Mouse (Mus musculus): ENCODE results near the gene Pdcd4. TPM values are rescaled to one million over a fixed set of nuclear protein-coding genes. Genes with fewer than 3 reads are reported as not detected.

Pdcd4 gene
- total RNA-seq (2023): 417 TPM

GRCm38 (mm10) chr19:53892061-53892460, at the start of gene Pdcd4:
Gene Pdcd4 (plus strand): TSS chr19:53892231.

DNA sequence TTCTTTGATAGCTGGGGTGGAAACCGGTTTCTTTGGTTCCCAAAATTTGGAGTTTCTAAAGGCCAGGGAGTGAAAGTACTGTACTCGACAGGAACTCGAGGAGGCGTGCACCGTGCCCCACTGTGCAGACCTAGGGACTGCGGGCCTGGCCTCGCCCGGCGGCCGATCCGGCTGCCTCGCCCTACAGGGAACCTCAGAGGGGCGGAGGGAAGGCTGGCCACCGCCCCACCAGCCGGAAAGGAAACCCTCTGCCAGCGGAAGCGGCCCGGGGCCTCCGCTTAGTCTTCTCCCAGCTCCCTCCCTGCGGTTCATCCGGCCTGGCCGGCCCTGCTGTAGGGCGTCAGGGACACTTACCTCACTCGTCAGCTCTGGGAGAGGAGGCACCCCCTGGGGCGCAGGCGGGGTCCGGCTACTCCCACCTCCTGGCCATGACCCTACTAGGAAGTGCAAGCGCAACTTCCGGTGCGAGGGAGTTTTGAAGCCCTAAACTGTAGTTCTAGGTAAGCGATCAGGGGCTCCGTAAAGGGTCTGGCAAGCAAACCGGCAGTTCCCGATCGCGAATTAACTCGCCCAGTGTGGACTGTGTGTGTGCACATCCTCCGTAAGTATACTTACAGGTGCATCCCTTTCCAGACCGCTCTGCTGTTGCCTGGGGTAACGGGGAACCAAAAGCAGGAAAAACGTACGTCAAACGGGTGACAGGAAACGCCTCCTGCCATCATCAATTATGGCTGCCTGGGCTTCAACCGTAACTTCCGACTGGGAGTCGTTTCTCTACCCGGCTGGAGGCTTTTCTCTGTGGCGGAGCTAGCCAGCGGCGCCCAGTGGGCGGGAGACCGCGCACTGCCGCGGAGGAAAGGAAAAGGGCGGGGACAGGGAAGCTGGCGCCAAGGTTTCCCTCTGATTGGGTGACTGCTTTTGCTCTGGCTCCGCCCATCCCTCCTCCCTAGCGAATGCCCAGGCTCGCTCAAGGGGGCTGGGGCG, 52.1 kb downstream of the Pdcd4 start, which contains the start of the genes Shoc2 and Bbip1:
TSS of gene Shoc2 (plus strand) at position 505 of the 984 bp plus-strand sequence.
TSS of gene Bbip1 (minus strand) at position 826 of the 984 bp plus-strand sequence.

Other genes with a start within 250 kb of the Pdcd4 start
- gene Rbm20, start 214.9 kb upstream of the Pdcd4 start, total RNA-seq (2023): 0.28 TPM
- gene Shoc2, start 52.1 kb downstream of the Pdcd4 start, total RNA-seq (2023): 49.7 TPM
- 32.5 TPM for gene Bbip1, start 52.4 kb downstream of the Pdcd4 start, total RNA-seq (2023)
- gene Adra2a, start 151.9 kb downstream of the Pdcd4 start, total RNA-seq (2023): 1.8 TPM